Mouse (Mus musculus) heart, adult 2 months (tissue): ENCODE data around the gene Dhh.

Experiments
- CTCF ChIP-seq: fragments of 200-600 bp; IDR thresholded peaks from 2 replicates; pipeline ENCODE4 v1.8.1; 2022; ENCODE audit warnings: antibody characterized with exemption, mild to moderate bottlenecking, moderate library complexity
- POLR2A ChIP-seq: fragments of 200-500 bp; IDR thresholded peaks from 2 replicates; pipeline ENCODE4 v1.6.1; 2011; ENCODE audit warnings: mild to moderate bottlenecking, low read depth, low read length, control low read depth; ENCODE audit not compliant: insufficient read depth

- TF ChIP-seq CTCF (no peak), POLR2A (no peak)
These were observed 26.3 kb upstream of the Dhh start for GRCm38 (mm10) chr15:98924682-98925081.
